In genomic region chr13:24778706-24779380, GRCm38 (mm10) we compare ENCODE assay signal across 26 mouse cellular contexts. TPM values are rescaled to one million over a fixed set of nuclear protein-coding genes. Genes with fewer than 3 reads are reported as not detected.
A peak's percentile ranks its signal among the peaks of the same experiment; 100 is the strongest.
DNase-seq lines count a peak whose midpoint lies in the region; TF ChIP-seq lines count a peak whose summit lies in the region.
"Had no signal": no experiment of that assay in that cellular context is flagged by ENCODE, and none has a peak within 500 bp of the region (broad histone marks: within the 10 kb centered on the region; RNA-seq: fewer than 3 reads in every experiment).

No protein-coding gene starts in this region.

- H3K27me3 ChIP-seq in heart, adult 2 months (ENCODE audit: control insufficient read depth, insufficient read depth, low read length) = no peaks in the 10 kb centered on the region
- H3K27me3 ChIP-seq: embryonic facial prominence, embryonic 12.5 days; hindbrain, embryonic 13.5 days; intestine, embryonic 15.5 days; limb, embryonic 13.5 days; liver, embryonic 15.5 days; midbrain, embryonic 13.5 days; Patski had no signal

- no peaks in the 10 kb centered on the region for H3K79me2 ChIP-seq in heart, adult 2 months (replicated peaks; ENCODE audit: control insufficient read depth, insufficient read depth, low read length)

- H3K27ac ChIP-seq in heart, adult 2 months = no peak overlapping the region
- H3K27ac ChIP-seq: embryonic facial prominence, embryonic 12.5 days; hindbrain, embryonic 13.5 days; intestine, embryonic 15.5 days; limb, embryonic 13.5 days; liver, embryonic 15.5 days; midbrain, embryonic 13.5 days had no signal

- no peak for TF ChIP-seq CTCF in heart, adult 2 months (IDR thresholded peaks at IDR 0.05)

- H3K9ac ChIP-seq in heart, adult 2 months (ENCODE audit: low read depth, low read length) = no peak overlapping the region
- H3K9ac ChIP-seq: embryonic facial prominence, embryonic 12.5 days; hindbrain, embryonic 13.5 days; intestine, embryonic 15.5 days; limb, embryonic 13.5 days; liver, embryonic 15.5 days; midbrain, embryonic 13.5 days had no signal

- DNase-seq in heart, adult 11 months = peak; percentile 90
- no peak for DNase-seq in heart, adult 2 months
- peak; percentile 52 for DNase-seq in thymus, postnatal 0 days (ENCODE audit: low spot score)
- DNase-seq in thymus, postnatal 10 days (ENCODE audit: low spot score in 2 of 2) = no peak
- peak; percentile 70 for DNase-seq in induced T-regulatory cell, adult 2 months (ENCODE audit: low read depth)
- peak; percentile 18 for DNase-seq in thymus, postnatal 4 days
- DNase-seq in kidney, postnatal 25 days = no peak
- DNase-seq in adrenal gland, postnatal 10 days = no peak
- DNase-seq: cerebellum, adult 9-10 months; gastrocnemius, postnatal 14 days; layer of hippocampus, postnatal 36 days; retina, postnatal 1 day had no signal

- no peak for TF ChIP-seq EP300 in heart, adult 2 months (IDR thresholded peaks at IDR 0.05; ENCODE audit: insufficient read depth, low read depth, low read length)

- H3K4me1 ChIP-seq in heart, adult 2 months (ENCODE audit: control insufficient read depth, insufficient read depth, low read length) = no peaks in the 10 kb centered on the region
- H3K4me1 ChIP-seq: embryonic facial prominence, embryonic 12.5 days; intestine, embryonic 15.5 days; liver, embryonic 15.5 days; midbrain, embryonic 13.5 days had no signal

- WGBS in heart, adult 2 months = 71% methylated on average over 8 of the region's 8 CpGs

- no peak overlapping the region for H3K4me3 ChIP-seq in heart, adult 2 months
- H3K4me3 ChIP-seq: embryonic facial prominence, embryonic 12.5 days; erythroblast, embryonic 14.5 days; hindbrain, embryonic 13.5 days; intestine, embryonic 15.5 days; limb, embryonic 13.5 days; liver, embryonic 15.5 days; midbrain, embryonic 13.5 days had no signal

- intact Hi-C loops in heart, adult 2 months (cut with DNase I) = loop anchor here (5.0 kb wide), 1 partner anchor 297 kb away; no protein-coding TSS in a partner anchor

- no peaks in the 10 kb centered on the region for H3K36me3 ChIP-seq in heart, adult 2 months (ENCODE audit: control insufficient read depth, insufficient read depth, low read length)
- H3K36me3 ChIP-seq: embryonic facial prominence, embryonic 12.5 days; hindbrain, embryonic 13.5 days; intestine, embryonic 15.5 days; limb, embryonic 13.5 days; liver, embryonic 15.5 days; midbrain, embryonic 13.5 days had no signal

- TF ChIP-seq POLR2A in heart, adult 2 months (IDR thresholded peaks at IDR 0.05; ENCODE audit: insufficient read depth, low read depth, low read length) = no peak

RNA-seq across cellular contexts. Expression of gene Gmnn, which starts 17.1 kb away (rescaled TPM):
- total RNA-seq in heart, adult 2 months (2021) = 10 to 100 TPM; 45.9 to 72.3 TPM
- 12.9 and 18.4 TPM in 2 replicates for polyA plus RNA-seq in heart, adult 2 months (2012; rRNA removed)
- polyA plus RNA-seq in thymus, postnatal 0 days (2015; fragmentation: Nextera tagmentation; extraction: Ambion mirVana) = 160 and 170 TPM in 2 replicates
- 10 to 100 TPM; 19.9 to 31.3 TPM for total RNA-seq in adrenal gland, postnatal 10 days (2021)

RNA-seq across cellular contexts. Expression of gene BC005537, which starts 22.6 kb away (rescaled TPM):
- 100 to 1,000 TPM; 111 to 126 TPM for total RNA-seq in heart, adult 2 months (2021)
- polyA plus RNA-seq in heart, adult 2 months (2012; rRNA removed) = 30.7 and 50.1 TPM in 2 replicates
- 21.6 and 25.6 TPM in 2 replicates for polyA plus RNA-seq in thymus, postnatal 0 days (2015; fragmentation: Nextera tagmentation; extraction: Ambion mirVana)
- total RNA-seq in adrenal gland, postnatal 10 days (2021) = 100 to 1,000 TPM; 149 to 152 TPM

RNA-seq across cellular contexts. Expression of gene Armh2, which starts 37.8 kb away (rescaled TPM):
- not detected for total RNA-seq in heart, adult 2 months (2021)
- polyA plus RNA-seq in heart, adult 2 months (2012; rRNA removed) = not detected in 2 replicates
- polyA plus RNA-seq in thymus, postnatal 0 days (2015; fragmentation: Nextera tagmentation; extraction: Ambion mirVana) = not detected in 2 replicates
- total RNA-seq in adrenal gland, postnatal 10 days (2021) = not detected
- total RNA-seq: gastrocnemius, postnatal 14 days; heart, postnatal 14 days; layer of hippocampus, adult 18-20 months; layer of hippocampus, postnatal 36 days had no signal
- polyA plus RNA-seq: embryonic facial prominence, embryonic 12.5 days; erythroblast, embryonic 14.5 days; forebrain, embryonic 14.5 days; heart, embryonic 11.5 days; hindbrain, embryonic 13.5 days; intestine, embryonic 15.5 days; kidney, embryonic 14.5 days; limb, embryonic 13.5 days; liver, embryonic 15.5 days; lung, postnatal 0 days; midbrain, embryonic 13.5 days; Patski had no signal

RNA-seq across cellular contexts. Expression of gene Acot13, which starts 52.5 kb away (rescaled TPM):
- 100 to 1,000 TPM; 383 to 456 TPM for total RNA-seq in heart, adult 2 months (2021)
- polyA plus RNA-seq in heart, adult 2 months (2012; rRNA removed) = 365 and 457 TPM in 2 replicates
- 119 and 129 TPM in 2 replicates for polyA plus RNA-seq in thymus, postnatal 0 days (2015; fragmentation: Nextera tagmentation; extraction: Ambion mirVana)
- total RNA-seq in adrenal gland, postnatal 10 days (2021) = 100 to 1,000 TPM; 125 to 155 TPM

RNA-seq across cellular contexts. Expression of gene Tdp2, which starts 52.6 kb away (rescaled TPM):
- total RNA-seq in heart, adult 2 months (2021) = 10 to 100 TPM; 12.0 to 13.1 TPM
- 8.0 and 14.5 TPM in 2 replicates for polyA plus RNA-seq in heart, adult 2 months (2012; rRNA removed)
- 54.3 and 60.2 TPM in 2 replicates for polyA plus RNA-seq in thymus, postnatal 0 days (2015; fragmentation: Nextera tagmentation; extraction: Ambion mirVana)
- 10 to 100 TPM; 23.1 to 31.6 TPM for total RNA-seq in adrenal gland, postnatal 10 days (2021)

Comparison
In these comparisons a context has a peak if more than half of its experiments do, and no peak if none do; other contexts are left out.
1. DNase-seq: peak in heart, adult 11 months (single experiment), thymus, postnatal 0 days (single experiment), induced T-regulatory cell, adult 2 months (single experiment) and thymus, postnatal 4 days (single experiment); none in heart, adult 2 months (0 of 2), thymus, postnatal 10 days (0 of 2), kidney, postnatal 25 days (0 of 2) and adrenal gland, postnatal 10 days (single experiment).